Mouse (Mus musculus) testis, adult 2 months (tissue): ENCODE data around the gene Coro2a. TPM values are rescaled to one million over a fixed set of nuclear protein-coding genes. Genes with fewer than 3 reads are reported as not detected.

Experiments
- H3K27ac ChIP-seq: fragments of 200-500 bp; 2 replicates; pipeline ENCODE4 v1.5.1; 2012; ENCODE audit warnings: low read depth, low read length; ENCODE audit not compliant: control insufficient read depth, insufficient read depth
- H3K27me3 ChIP-seq: fragments of 200-500 bp; 2 replicates; pipeline ENCODE4 v1.6.1; 2012; ENCODE audit warnings: mild to moderate bottlenecking, low read length, moderate library complexity; ENCODE audit not compliant: control insufficient read depth, insufficient read depth
- H3K36me3 ChIP-seq: fragments of 200-500 bp; 2 replicates; pipeline ENCODE4 v1.6.1; 2012; ENCODE audit warnings: mild to moderate bottlenecking, low read length; ENCODE audit not compliant: control insufficient read depth, insufficient read depth
- H3K4me1 ChIP-seq: fragments of 200-500 bp; 2 replicates; pipeline ENCODE4 v1.6.1; 2012; ENCODE audit warnings: low read length; ENCODE audit not compliant: control insufficient read depth, insufficient read depth
- H3K4me3 ChIP-seq: fragments of 200-500 bp; 2 replicates; pipeline ENCODE4 v1.5.1; 2012; ENCODE audit warnings: low read depth, mild to moderate bottlenecking, low read length, moderate library complexity, mixed read lengths; ENCODE audit not compliant: control insufficient read depth
- CTCF ChIP-seq: fragments of 200-500 bp; IDR thresholded peaks from 2 replicates; pipeline ENCODE4 v1.5.1; 2012; ENCODE audit warnings: low read depth, mild to moderate bottlenecking, inconsistent platforms, low read length, moderate library complexity; ENCODE audit not compliant: control insufficient read depth, insufficient read depth, insufficient replicate concordance
- POLR2A ChIP-seq: fragments of 200-500 bp; IDR thresholded peaks from 2 replicates; pipeline ENCODE4 v1.6.1; 2012; ENCODE audit warnings: low read depth, mild to moderate bottlenecking, inconsistent platforms, low read length, moderate library complexity; ENCODE audit not compliant: control insufficient read depth
- polyA plus RNA-seq: library from polyadenylated mRNA; depleted of rRNA; stranded (reverse); fragments of >200 nt; gene quantifications from 2 replicates; pipeline ENCODE4 v1.2.3, GENCODE M21; 2012

Gene Coro2a
- polyA plus RNA-seq, 1 experiment, result 139 TPM

DNA sequence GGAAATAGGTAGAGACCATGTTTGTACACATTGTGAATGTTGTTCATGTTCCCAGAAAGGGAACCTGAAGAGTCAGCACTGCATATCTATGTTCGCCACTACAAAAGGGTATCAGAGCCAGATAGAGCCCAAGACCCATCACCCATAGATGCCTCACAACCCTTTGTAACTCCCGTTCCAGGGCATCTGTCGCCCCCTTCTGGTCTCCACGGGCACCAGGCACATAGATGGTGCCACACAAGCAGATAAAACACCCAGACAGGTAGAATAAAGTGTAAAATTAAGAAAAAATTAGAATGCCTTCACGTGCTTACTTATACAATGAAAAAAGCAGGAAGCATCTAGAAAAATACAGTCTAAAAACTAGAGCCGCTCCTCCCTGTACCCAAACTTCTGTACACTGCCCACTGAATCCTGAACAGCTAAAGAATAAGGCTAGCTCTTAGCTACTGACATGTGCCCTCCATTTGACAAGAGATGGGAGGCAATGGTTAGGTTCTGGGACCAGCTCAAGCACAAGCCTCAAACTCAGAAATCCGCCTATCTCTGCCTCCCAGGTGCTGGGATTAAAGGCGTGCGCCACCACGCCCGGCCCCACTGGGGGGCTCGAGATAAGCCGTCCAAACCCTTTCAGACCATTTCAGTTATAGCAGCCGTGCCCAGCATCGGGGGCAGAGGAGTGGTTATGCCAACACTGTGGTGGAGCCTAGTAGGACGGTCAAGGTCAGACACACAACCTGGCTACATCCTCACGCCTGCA is 75.0 kb downstream of the Coro2a start:
- TF ChIP-seq POLR2A (no peak), CTCF (no peak; the same call in 1 of the 2 replicates)
- H3K4me1 ChIP-seq, result peaks cover 6% of the 10 kb centered on the region

DNA sequence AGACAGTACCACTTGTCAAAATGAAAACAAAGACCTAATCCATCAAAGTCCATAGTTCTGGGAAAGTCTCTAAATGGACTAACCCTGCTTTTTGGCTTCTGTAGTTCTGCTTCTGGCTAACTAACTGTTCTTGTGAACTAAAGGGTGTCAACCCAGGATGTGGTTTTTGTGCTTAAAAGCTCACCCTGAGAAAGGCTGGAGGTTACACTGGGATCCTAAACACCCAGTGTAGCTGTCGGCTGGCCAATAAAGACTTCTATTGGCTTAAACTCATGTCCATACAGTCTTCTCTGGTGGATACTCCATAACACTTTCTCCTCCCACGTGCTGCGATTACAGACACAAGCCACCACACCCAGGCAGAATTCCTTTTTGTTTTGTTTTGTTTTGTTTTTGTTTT is 75.8 kb downstream of the Coro2a start:
- Histone ChIP-seq H3K36me3 (no peaks in the 10 kb centered on the region), H3K27me3 (no peaks in the 10 kb centered on the region), H3K27ac (no peak overlapping the region), H3K4me1 (peaks cover 6% of the 10 kb centered on the region), H3K4me3 (no peak overlapping the region)
- TF ChIP-seq POLR2A (no peak), CTCF (no peak)

More for the DNA sequence above, 75.0 kb downstream of the Coro2a start:
- Histone ChIP-seq H3K27me3 (no peaks in the 10 kb centered on the region), H3K27ac (no peak overlapping the region), H3K4me3 (no peak overlapping the region), H3K36me3 (no peaks in the 10 kb centered on the region)

DNA sequence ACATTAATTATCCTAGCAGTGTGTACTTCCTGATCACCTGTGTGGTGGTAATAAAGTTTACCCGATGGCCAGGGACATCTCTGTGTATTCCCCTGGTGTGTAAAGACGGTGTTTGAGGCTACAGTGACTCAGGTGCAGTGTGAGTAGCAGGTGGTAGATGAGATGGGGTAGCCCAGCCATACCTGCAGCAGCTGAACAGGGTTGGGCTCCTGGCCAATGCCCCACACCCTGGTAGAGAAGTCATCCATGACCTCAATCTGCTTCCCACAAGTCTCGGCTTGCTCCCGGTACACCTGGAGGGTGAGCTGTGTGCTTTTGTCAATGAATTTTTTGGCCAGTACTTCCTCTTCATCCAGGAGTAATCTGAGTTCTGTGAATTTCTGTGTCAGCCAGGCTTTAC is 78.7 kb downstream of the Coro2a start:
- TF ChIP-seq CTCF, result no peak
- no peak for TF ChIP-seq POLR2A
- Histone ChIP-seq H3K27me3 (no peaks in the 10 kb centered on the region), H3K4me1 (peaks cover 6% of the 10 kb centered on the region), H3K36me3 (no peaks in the 10 kb centered on the region), H3K4me3 (no peak overlapping the region), H3K27ac (no peak overlapping the region)

DNA sequence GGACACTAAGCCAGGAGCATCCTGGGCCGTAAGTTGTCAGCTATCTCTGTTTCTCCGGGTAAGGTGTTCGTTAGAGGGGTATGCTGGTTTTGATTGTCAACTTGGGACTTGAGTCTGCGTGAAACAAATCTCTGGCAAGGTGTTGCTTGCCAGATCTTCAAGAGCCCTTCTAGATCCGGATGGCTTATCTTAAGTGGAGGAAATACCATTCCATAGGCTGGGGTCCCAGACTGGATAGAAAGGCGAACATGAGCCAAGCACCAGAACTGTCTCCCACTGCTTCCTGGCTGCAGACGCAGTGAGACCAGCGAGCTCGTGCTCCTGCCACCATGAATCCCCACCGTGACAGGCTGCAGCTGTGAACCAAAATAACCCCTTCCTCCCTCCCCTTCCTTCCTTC is 80.5 kb downstream of the Coro2a start:
- Histone ChIP-seq H3K27me3 (no peaks in the 10 kb centered on the region), H3K36me3 (no peaks in the 10 kb centered on the region), H3K4me3 (no peak overlapping the region), H3K4me1 (no peaks in the 10 kb centered on the region), H3K27ac (no peak overlapping the region)
- no peak for TF ChIP-seq CTCF
- TF ChIP-seq POLR2A, result no peak

DNA sequence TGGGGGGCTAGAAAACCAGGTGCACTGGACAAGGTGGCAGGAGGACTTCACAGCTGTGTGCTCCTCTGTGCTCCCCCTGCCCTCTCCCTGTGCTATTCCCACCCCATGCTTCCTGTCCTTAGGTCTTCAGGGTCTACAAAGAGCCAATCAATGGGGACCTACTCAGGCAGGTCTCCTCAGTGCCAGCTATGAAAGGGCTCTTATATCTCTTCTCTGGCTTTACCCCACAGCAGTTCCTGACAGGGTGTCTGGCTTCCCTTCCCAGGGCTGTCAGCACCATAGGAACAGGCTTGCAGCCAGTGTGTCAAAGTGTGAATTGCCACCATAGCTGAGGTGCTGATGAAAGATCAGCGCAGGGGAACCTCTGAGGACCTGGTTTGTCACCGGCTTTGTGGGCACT is 81.5 kb downstream of the Coro2a start:
- Histone ChIP-seq H3K4me1 (no peaks in the 10 kb centered on the region), H3K27me3 (no peaks in the 10 kb centered on the region), H3K27ac (no peak overlapping the region), H3K4me3 (no peak overlapping the region), H3K36me3 (no peaks in the 10 kb centered on the region)
- TF ChIP-seq POLR2A, result no peak
- TF ChIP-seq CTCF, result no peak

DNA sequence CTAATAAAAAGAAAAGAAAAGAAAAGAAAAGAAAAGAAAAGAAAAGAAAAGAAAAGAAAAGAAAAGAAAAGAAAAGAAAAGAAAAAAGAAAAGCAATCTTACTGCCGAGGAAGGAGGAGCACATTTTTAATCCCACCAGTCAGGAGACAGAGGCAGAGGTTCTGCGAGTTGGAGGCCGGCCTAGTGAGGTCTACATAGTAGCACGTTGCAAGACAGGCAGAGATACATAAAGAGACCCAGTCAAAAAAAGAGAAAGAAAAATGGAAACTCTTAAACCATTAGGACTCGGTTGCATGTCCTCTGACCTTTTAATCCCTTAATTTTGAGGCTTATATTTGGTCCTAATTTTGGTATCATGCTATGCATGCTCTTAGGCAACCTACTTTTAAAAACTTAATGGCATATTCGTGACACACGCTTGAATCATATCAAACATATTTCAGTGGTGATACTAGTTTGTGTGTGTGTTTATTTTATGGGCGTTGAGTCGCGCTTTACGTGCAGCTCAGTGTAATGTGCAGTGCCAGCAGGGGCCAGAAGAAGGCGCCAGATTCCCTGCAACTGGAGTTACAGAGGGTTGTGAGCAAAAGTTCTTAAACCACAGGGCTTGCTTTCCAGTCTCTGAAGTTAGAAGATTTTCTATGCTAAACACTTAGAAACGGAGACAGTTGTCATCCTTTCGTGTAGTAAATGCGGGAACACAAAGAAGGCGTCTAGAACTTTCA is 94.1 kb downstream of the Coro2a start:
- no peaks in the 10 kb centered on the region for H3K27me3 ChIP-seq
- no peak overlapping the region for H3K27ac ChIP-seq
- no peaks in the 10 kb centered on the region for H3K36me3 ChIP-seq
- H3K4me3 ChIP-seq, result peak overlapping the region; percentile 43
- peaks cover 7% of the 10 kb centered on the region for H3K4me1 ChIP-seq
- peak; percentile 79; the same call in 1 of the 2 replicates for TF ChIP-seq CTCF
- no peak for TF ChIP-seq POLR2A

DNA sequence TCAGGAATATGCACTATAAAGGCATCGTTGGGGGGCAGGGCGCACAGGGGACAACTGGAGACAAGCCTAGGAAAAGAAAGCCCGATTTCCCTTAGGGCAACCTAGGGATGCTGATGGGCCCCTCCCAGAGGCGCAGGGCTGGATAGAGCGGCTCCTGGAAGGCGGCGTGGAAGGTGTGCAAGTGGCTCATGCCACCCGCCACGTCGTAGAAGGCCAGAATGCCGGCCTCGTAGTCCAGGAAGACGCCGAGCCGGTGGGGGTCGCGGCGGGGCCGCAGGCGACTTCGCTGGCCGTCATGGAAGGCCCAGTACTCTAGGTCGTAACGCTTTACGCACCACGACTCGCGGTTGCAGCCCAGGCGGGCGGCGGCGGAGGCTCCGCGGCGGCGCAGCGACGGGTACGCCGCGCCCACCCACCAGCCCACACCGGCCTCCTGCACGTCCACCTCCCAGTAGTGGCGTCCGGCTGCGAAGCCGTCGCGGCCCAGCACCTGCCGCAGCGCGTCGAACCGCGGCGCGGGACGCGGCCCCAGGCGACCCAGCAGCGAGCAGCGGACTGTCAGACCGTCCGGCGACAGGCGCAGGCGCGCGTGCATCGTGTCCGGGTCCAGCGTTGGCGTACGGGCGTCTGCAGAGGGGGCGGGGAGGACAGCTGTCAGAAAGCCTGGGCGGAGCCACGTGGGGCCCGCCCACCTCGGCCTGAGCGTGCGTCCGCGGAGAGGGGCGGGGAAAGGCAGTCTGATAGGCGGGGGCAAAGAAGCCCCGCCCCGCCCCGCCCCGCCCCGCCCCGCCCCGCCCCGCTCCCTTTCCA is 95.0 kb downstream of the Coro2a start:
- Histone ChIP-seq H3K27me3 (no peaks in the 10 kb centered on the region), H3K4me3 (peak overlapping the region; percentile 89), H3K36me3 (no peaks in the 10 kb centered on the region), H3K4me1 (peaks cover 7% of the 10 kb centered on the region), H3K27ac (no peak overlapping the region)
- peak; percentile 57; the same call in 1 of the 2 replicates for TF ChIP-seq POLR2A
- TF ChIP-seq CTCF, result no peak
